Mouse (Mus musculus): ENCODE results near the gene Tfip11. TPM values are rescaled to one million over a fixed set of nuclear protein-coding genes. Genes with fewer than 3 reads are reported as not detected.

Tfip11 gene
- polyA plus RNA-seq, 1 experiment from 2014 or later, result 8.0 TPM

DNA sequence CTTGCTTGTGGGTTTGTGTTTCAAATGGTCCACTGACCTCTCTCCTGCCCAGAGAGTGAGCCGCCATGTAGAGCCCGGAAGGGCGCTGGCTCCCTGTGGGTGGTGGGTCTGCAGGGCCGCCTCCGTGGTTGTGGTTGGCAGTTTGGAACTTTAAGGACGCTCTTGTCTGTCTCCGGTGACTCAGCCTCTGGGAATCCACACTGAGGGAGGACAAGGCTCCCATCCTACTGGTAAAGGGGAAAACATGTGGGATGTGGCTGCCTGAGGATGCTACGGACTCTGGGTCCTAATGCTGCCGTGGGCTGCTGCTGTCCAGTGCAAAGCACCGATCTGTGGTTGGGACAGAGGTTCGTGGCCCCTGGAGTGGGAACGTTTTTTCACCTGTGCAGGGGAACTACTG, 41.8 kb downstream of the Tfip11 start:
- H3K4me3 ChIP-seq (ENCODE audit: low read depth, low read length), result no peak overlapping the region
- ATAC-seq, result no peak
- TF ChIP-seq CTCF (IDR thresholded peaks at IDR 0.05; ENCODE audit: low read depth) (no peak), EP300 (IDR thresholded peaks at IDR 0.05; ENCODE audit: low read depth) (no peak)
- no peaks in the 10 kb centered on the region for H3K27me3 ChIP-seq (ENCODE audit: insufficient read depth, low read length)
- H3K9me3 ChIP-seq (ENCODE audit: low read length), result no peaks in the 10 kb centered on the region
- no peaks in the 10 kb centered on the region for H3K4me1 ChIP-seq (ENCODE audit: insufficient read depth)
- H3K4me2 ChIP-seq (ENCODE audit: low read depth, low read length), result no peak overlapping the region
- no peak overlapping the region for H3K27ac ChIP-seq (ENCODE audit: low read depth)
- DNase-seq, result no peak
- peaks cover 26% of the 10 kb centered on the region for H3K36me3 ChIP-seq (replicated peaks; ENCODE audit: insufficient read depth, low read length)
- H3K9ac ChIP-seq (replicated peaks), result no peak overlapping the region
- 73% methylated on average over 12 of the region's 12 CpGs for WGBS (ENCODE audit: insufficient replicate concordance)

DNA sequence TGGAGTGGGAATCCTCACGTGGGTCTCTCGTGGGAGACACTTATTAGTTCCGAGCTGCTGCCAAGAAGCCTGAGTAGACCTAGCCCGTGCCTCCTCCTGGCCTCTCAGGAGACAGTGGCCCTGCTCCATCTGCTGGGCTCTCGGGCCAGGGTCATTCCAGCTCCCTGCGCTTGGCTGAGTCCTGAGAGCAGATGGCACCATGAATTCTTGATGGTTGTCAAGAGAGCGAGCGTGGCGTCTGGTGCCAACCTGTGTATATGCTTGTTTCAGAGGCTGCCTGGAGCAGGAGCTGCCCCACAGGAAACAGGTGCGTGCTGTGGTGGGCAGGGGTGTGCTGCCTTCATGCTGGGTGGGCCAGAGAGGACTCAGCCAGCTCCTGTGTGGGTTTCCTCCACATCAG, 42.5 kb downstream of the Tfip11 start:
- no peak for TF ChIP-seq EP300 (IDR thresholded peaks at IDR 0.05; ENCODE audit: low read depth)
- TF ChIP-seq CTCF (IDR thresholded peaks at IDR 0.05; ENCODE audit: low read depth), result no peak
- H3K4me2 ChIP-seq (ENCODE audit: low read depth, low read length), result no peak overlapping the region
- H3K4me3 ChIP-seq (ENCODE audit: low read depth, low read length), result no peak overlapping the region
- H3K27me3 ChIP-seq (ENCODE audit: insufficient read depth, low read length), result no peaks in the 10 kb centered on the region
- ATAC-seq (no peak), DNase-seq (no peak)
- no peaks in the 10 kb centered on the region for H3K9me3 ChIP-seq (ENCODE audit: low read length)
- H3K9ac ChIP-seq (replicated peaks), result no peak overlapping the region
- H3K36me3 ChIP-seq (replicated peaks; ENCODE audit: insufficient read depth, low read length), result peaks cover 22% of the 10 kb centered on the region
- H3K27ac ChIP-seq (ENCODE audit: low read depth), result no peak overlapping the region
- 82% methylated on average over 10 of the region's 10 CpGs for WGBS (ENCODE audit: insufficient replicate concordance)
- H3K4me1 ChIP-seq (ENCODE audit: insufficient read depth), result no peaks in the 10 kb centered on the region

DNA sequence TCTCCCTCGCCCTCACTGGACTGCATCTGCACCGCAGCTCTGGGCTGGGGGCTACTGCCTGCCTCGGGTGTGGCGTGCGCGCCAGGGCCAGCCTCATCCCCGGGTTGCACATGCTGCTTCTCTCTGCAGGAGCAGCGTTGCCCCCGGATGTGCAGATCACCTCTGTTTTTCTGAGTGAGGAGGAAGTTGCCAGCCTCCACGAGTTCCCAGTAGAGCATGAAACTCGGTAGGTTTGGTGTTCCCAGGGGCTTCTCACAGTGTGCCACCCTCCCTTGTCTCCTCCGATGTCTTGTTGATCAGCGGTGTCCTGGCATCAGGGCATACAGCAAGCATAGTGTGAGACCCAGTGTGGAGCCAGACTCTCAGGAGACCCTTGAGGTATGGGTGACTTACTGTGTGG, 43.2 kb downstream of the Tfip11 start:
- no peaks in the 10 kb centered on the region for H3K4me1 ChIP-seq (ENCODE audit: insufficient read depth)
- H3K36me3 ChIP-seq (replicated peaks; ENCODE audit: insufficient read depth, low read length), result peaks cover 21% of the 10 kb centered on the region
- H3K4me2 ChIP-seq (ENCODE audit: low read depth, low read length), result no peak overlapping the region
- ATAC-seq, result no peak
- H3K9me3 ChIP-seq (ENCODE audit: low read length), result no peaks in the 10 kb centered on the region
- no peak overlapping the region for H3K9ac ChIP-seq (replicated peaks)
- 79% methylated on average over 13 of the region's 13 CpGs for WGBS (ENCODE audit: insufficient replicate concordance)
- no peak for TF ChIP-seq CTCF (IDR thresholded peaks at IDR 0.05; ENCODE audit: low read depth)
- TF ChIP-seq EP300 (IDR thresholded peaks at IDR 0.05; ENCODE audit: low read depth), result no peak
- H3K27me3 ChIP-seq (ENCODE audit: insufficient read depth, low read length), result no peaks in the 10 kb centered on the region
- H3K27ac ChIP-seq (ENCODE audit: low read depth), result no peak overlapping the region
- no peak overlapping the region for H3K4me3 ChIP-seq (ENCODE audit: low read depth, low read length)
- no peak for DNase-seq

DNA sequence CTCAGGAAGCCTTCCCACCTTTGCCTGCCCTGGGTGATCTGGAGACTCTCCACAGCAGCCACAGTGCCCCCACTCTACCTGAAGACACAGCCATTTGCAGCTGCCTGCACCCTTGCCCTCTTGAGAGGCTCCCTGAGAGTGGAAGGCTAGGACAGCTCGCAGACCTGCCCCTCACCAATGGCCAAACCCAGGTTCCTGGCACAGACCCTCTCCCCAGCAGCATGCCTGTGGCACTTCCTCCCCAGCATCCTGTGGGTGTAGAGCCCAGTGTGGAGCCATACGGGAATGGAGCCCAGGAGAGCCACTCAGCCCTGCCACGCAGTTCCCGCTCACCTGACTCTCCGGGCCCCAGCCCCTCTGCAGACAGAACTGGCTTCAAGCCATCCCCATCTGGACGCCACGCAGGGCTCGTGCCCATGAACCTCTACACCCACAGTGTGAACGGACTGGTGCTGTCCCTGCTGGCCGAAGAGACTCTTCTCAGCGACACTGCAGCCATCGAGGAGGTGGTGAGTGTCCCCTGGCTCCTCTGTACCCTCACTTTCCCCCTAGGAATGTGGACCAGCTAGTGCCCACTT, 44.2 kb downstream of the Tfip11 start:
- no peak overlapping the region for H3K4me2 ChIP-seq (ENCODE audit: low read depth, low read length)
- H3K4me3 ChIP-seq (ENCODE audit: low read depth, low read length), result no peak overlapping the region
- ATAC-seq (no peak), DNase-seq (no peak)
- no peaks in the 10 kb centered on the region for H3K27me3 ChIP-seq (ENCODE audit: insufficient read depth, low read length)
- 87% methylated on average over 12 of the region's 12 CpGs for WGBS (ENCODE audit: insufficient replicate concordance)
- H3K4me1 ChIP-seq (ENCODE audit: insufficient read depth), result no peaks in the 10 kb centered on the region
- no peaks in the 10 kb centered on the region for H3K9me3 ChIP-seq (ENCODE audit: low read length)
- H3K36me3 ChIP-seq (replicated peaks; ENCODE audit: insufficient read depth, low read length), result peaks cover 19% of the 10 kb centered on the region
- TF ChIP-seq CTCF (IDR thresholded peaks at IDR 0.05; ENCODE audit: low read depth) (no peak), EP300 (IDR thresholded peaks at IDR 0.05; ENCODE audit: low read depth) (no peak)
- H3K9ac ChIP-seq (replicated peaks), result no peak overlapping the region
- H3K27ac ChIP-seq (ENCODE audit: low read depth), result no peak overlapping the region

DNA sequence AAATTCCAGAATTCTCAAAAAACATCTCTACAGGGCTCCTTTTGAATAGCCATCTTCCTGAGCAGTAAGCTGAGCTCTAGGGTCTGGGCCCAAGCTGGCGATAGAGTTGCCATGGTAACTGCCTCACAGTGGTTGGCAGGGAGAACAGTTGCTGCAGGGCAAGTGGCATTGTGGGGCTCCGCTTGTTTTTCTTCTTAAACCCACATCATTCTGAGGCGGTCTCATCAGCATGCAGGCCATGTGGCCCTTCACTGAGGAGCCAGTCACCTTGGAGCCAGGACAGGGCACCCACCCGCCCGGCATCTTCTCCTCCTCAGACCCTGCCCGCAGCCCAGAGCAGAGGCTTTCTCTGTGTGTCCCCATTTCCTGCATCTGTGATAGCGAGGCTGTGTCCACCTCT, 45.8 kb downstream of the Tfip11 start:
- H3K27ac ChIP-seq (ENCODE audit: low read depth), result no peak overlapping the region
- H3K4me2 ChIP-seq (ENCODE audit: low read depth, low read length), result no peak overlapping the region
- WGBS (ENCODE audit: insufficient replicate concordance), result 70% methylated on average over 7 of the region's 7 CpGs
- no peak overlapping the region for H3K4me3 ChIP-seq (ENCODE audit: low read depth, low read length)
- DNase-seq, result no peak
- H3K9me3 ChIP-seq (ENCODE audit: low read length), result no peaks in the 10 kb centered on the region
- no peak for ATAC-seq
- no peak for TF ChIP-seq EP300 (IDR thresholded peaks at IDR 0.05; ENCODE audit: low read depth)
- no peak for TF ChIP-seq CTCF (IDR thresholded peaks at IDR 0.05; ENCODE audit: low read depth)
- H3K4me1 ChIP-seq (ENCODE audit: insufficient read depth), result no peaks in the 10 kb centered on the region
- H3K36me3 ChIP-seq (replicated peaks; ENCODE audit: insufficient read depth, low read length), result peaks cover 20% of the 10 kb centered on the region
- no peaks in the 10 kb centered on the region for H3K27me3 ChIP-seq (ENCODE audit: insufficient read depth, low read length)
- no peak overlapping the region for H3K9ac ChIP-seq (replicated peaks)

- no peaks in the 10 kb centered on the region for H3K4me1 ChIP-seq (ENCODE audit: insufficient read depth)
- H3K4me2 ChIP-seq (ENCODE audit: low read depth, low read length), result no peak overlapping the region
- no peak for TF ChIP-seq EP300 (IDR thresholded peaks at IDR 0.05; ENCODE audit: low read depth)
- TF ChIP-seq CTCF (IDR thresholded peaks at IDR 0.05; ENCODE audit: low read depth), result no peak
- no peak overlapping the region for H3K9ac ChIP-seq (replicated peaks)
- H3K27me3 ChIP-seq (ENCODE audit: insufficient read depth, low read length), result no peaks in the 10 kb centered on the region
- WGBS (ENCODE audit: insufficient replicate concordance), result 67% methylated on average over 4 of the region's 4 CpGs
- H3K27ac ChIP-seq (ENCODE audit: low read depth), result no peak overlapping the region
- no peak overlapping the region for H3K4me3 ChIP-seq (ENCODE audit: low read depth, low read length)
- ATAC-seq (no peak), DNase-seq (no peak)
- H3K9me3 ChIP-seq (ENCODE audit: low read length), result no peaks in the 10 kb centered on the region
- peaks cover 14% of the 10 kb centered on the region for H3K36me3 ChIP-seq (replicated peaks; ENCODE audit: insufficient read depth, low read length)
These were observed 50.0 kb downstream of the Tfip11 start for GRCm38 (mm10) chr5:112376111-112376510.

DNA sequence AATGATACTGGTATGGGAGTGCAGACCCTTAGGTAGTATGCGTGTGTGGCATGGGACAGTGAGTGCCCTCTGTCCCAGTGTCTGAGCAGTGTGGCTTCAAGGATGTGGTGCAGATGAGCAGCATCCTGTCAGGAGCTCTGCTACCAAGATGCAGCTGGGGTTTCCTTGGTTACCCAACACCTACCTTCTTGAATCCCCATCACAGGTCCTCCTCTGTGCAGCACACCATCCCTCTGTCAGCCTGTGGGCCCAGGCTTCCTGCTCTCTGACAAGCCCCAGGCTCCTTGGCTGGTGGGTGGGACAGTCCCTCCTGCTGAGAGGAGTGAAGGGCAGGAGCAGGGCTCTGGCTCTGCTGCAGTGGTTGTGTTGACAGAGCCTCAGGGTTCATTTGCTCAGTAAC, 51.2 kb downstream of the Tfip11 start:
- TF ChIP-seq CTCF (IDR thresholded peaks at IDR 0.05; ENCODE audit: low read depth), result no peak
- TF ChIP-seq EP300 (IDR thresholded peaks at IDR 0.05; ENCODE audit: low read depth), result no peak
- no peak for DNase-seq
- Histone ChIP-seq H3K27me3 (ENCODE audit: insufficient read depth, low read length) (no peaks in the 10 kb centered on the region), H3K27ac (ENCODE audit: low read depth) (no peak overlapping the region), H3K4me3 (ENCODE audit: low read depth, low read length) (no peak overlapping the region), H3K9ac (replicated peaks) (no peak overlapping the region), H3K36me3 (replicated peaks; ENCODE audit: insufficient read depth, low read length) (peaks cover 11% of the 10 kb centered on the region), H3K4me1 (ENCODE audit: insufficient read depth) (no peaks in the 10 kb centered on the region), H3K4me2 (ENCODE audit: low read depth, low read length) (no peak overlapping the region), H3K9me3 (ENCODE audit: low read length) (no peaks in the 10 kb centered on the region)
- no peak for ATAC-seq
- WGBS (ENCODE audit: insufficient replicate concordance), result 90% methylated on average over 1 of the region's 1 CpGs
